Mouse (Mus musculus): ENCODE results near the gene Pigp. TPM values are rescaled to one million over a fixed set of nuclear protein-coding genes. Genes with fewer than 3 reads are reported as not detected.
"Not testable (repeated sequence)": the region's sequence is repeated elsewhere in the genome, so short reads cannot be mapped to it uniquely, and the experiment has no call there.

The Pigp gene
- total and polyA plus RNA-seq, 2 experiments from 2014 or later, result 114 to 143 TPM

- Histone ChIP-seq H3K9me3 (ENCODE audit: low read length) (no peaks in the 10 kb centered on the region), H3K9ac (replicated peaks; ENCODE audit: low read length, poor library complexity, severe bottlenecking) (no peak overlapping the region), H3K36me3 (ENCODE audit: insufficient read depth, low read length) (no peaks in the 10 kb centered on the region), H3K27ac (ENCODE audit: low read depth, low read length) (no peak overlapping the region), H3K4me3 (ENCODE audit: low read depth, low read length) (no peak overlapping the region), H3K4me1 (ENCODE audit: insufficient read depth, low read length) (no peaks in the 10 kb centered on the region), H3K4me2 (ENCODE audit: low read depth, low read length, poor library complexity, severe bottlenecking) (no peak overlapping the region), H3K27me3 (ENCODE audit: insufficient read depth, low read length) (no peaks in the 10 kb centered on the region)
- 76% methylated on average over 7 of the region's 7 CpGs for WGBS
- TF ChIP-seq CTCF (IDR thresholded peaks at IDR 0.05), result no peak
- ATAC-seq (ENCODE audit: low FRiP score), result no peak
- no peak for DNase-seq (ENCODE audit: low spot score)
Measured at GRCm38 (mm10) chr16:94347080-94347731, 24.4 kb downstream of the Pigp start.

- Histone ChIP-seq H3K4me2 (ENCODE audit: low read depth, low read length, poor library complexity, severe bottlenecking) (no peak overlapping the region), H3K36me3 (ENCODE audit: insufficient read depth, low read length) (no peaks in the 10 kb centered on the region), H3K27ac (ENCODE audit: low read depth, low read length) (no peak overlapping the region), H3K4me1 (ENCODE audit: insufficient read depth, low read length) (no peaks in the 10 kb centered on the region), H3K9me3 (ENCODE audit: low read length) (no peaks in the 10 kb centered on the region), H3K4me3 (ENCODE audit: low read depth, low read length) (no peak overlapping the region), H3K9ac (replicated peaks; ENCODE audit: low read length, poor library complexity, severe bottlenecking) (no peak overlapping the region), H3K27me3 (ENCODE audit: insufficient read depth, low read length) (no peaks in the 10 kb centered on the region)
- ATAC-seq (ENCODE audit: low FRiP score) (no peak), DNase-seq (ENCODE audit: low spot score) (no peak)
- no peak for TF ChIP-seq CTCF (IDR thresholded peaks at IDR 0.05)
- WGBS, result 77% methylated on average over 1 of the region's 1 CpGs
Measured at GRCm38 (mm10) chr16:94345733-94346132, 25.9 kb downstream of the Pigp start.

GRCm38 (mm10) chr16:94339164-94340160 lies 32.2 kb downstream of the Pigp start:
- not testable (repeated sequence) for H3K27ac ChIP-seq (ENCODE audit: low read depth, low read length); H3K4me2 ChIP-seq (ENCODE audit: low read depth, low read length, poor library complexity, severe bottlenecking); DNase-seq (ENCODE audit: low spot score); H3K4me1 ChIP-seq (ENCODE audit: insufficient read depth, low read length); H3K9me3 ChIP-seq (ENCODE audit: low read length); H3K36me3 ChIP-seq (ENCODE audit: insufficient read depth, low read length); ATAC-seq (ENCODE audit: low FRiP score); H3K9ac ChIP-seq (replicated peaks; ENCODE audit: low read length, poor library complexity, severe bottlenecking); H3K4me3 ChIP-seq (ENCODE audit: low read depth, low read length); H3K27me3 ChIP-seq (ENCODE audit: insufficient read depth, low read length)
- 92% methylated on average over 19 of the region's 22 CpGs for WGBS

GRCm38 (mm10) chr16:94335656-94336055 lies 36.0 kb downstream of the Pigp start:
- H3K4me3 ChIP-seq (ENCODE audit: low read depth, low read length), result no peak overlapping the region
- no peak overlapping the region for H3K27ac ChIP-seq (ENCODE audit: low read depth, low read length)
- no peak for ATAC-seq (ENCODE audit: low FRiP score)
- no peaks in the 10 kb centered on the region for H3K4me1 ChIP-seq (ENCODE audit: insufficient read depth, low read length)
- H3K4me2 ChIP-seq (ENCODE audit: low read depth, low read length, poor library complexity, severe bottlenecking), result no peak overlapping the region
- no peaks in the 10 kb centered on the region for H3K27me3 ChIP-seq (ENCODE audit: insufficient read depth, low read length)
- 35% methylated on average over 5 of the region's 5 CpGs for WGBS
- DNase-seq (ENCODE audit: low spot score), result no peak
- TF ChIP-seq CTCF (IDR thresholded peaks at IDR 0.05), result no peak
- no peaks in the 10 kb centered on the region for H3K36me3 ChIP-seq (ENCODE audit: insufficient read depth, low read length)
- no peaks in the 10 kb centered on the region for H3K9me3 ChIP-seq (ENCODE audit: low read length)
- no peak overlapping the region for H3K9ac ChIP-seq (replicated peaks; ENCODE audit: low read length, poor library complexity, severe bottlenecking)

GRCm38 (mm10) chr16:94331886-94332252 lies 39.8 kb downstream of the Pigp start:
- ATAC-seq (ENCODE audit: low FRiP score) (no peak), DNase-seq (ENCODE audit: low spot score) (no peak)
- Histone ChIP-seq H3K27me3 (ENCODE audit: insufficient read depth, low read length) (peaks cover 23% of the 10 kb centered on the region), H3K4me2 (ENCODE audit: low read depth, low read length, poor library complexity, severe bottlenecking) (no peak overlapping the region), H3K4me1 (ENCODE audit: insufficient read depth, low read length) (peaks cover 6% of the 10 kb centered on the region; the same call in 1 of the 2 replicates), H3K36me3 (ENCODE audit: insufficient read depth, low read length) (no peaks in the 10 kb centered on the region), H3K4me3 (ENCODE audit: low read depth, low read length) (no peak overlapping the region), H3K27ac (ENCODE audit: low read depth, low read length) (no peak overlapping the region), H3K9me3 (ENCODE audit: low read length) (no peaks in the 10 kb centered on the region), H3K9ac (replicated peaks; ENCODE audit: low read length, poor library complexity, severe bottlenecking) (no peak overlapping the region)
- peak; percentile 70 for TF ChIP-seq CTCF (IDR thresholded peaks at IDR 0.05)
- WGBS, result 59% methylated on average over 5 of the region's 5 CpGs
